Mouse (Mus musculus): ENCODE results near the gene Ing1.

- TF ChIP-seq CTCF (IDR thresholded peaks at IDR 0.05) (no peak), EP300 (IDR thresholded peaks at IDR 0.05) (no peak)
These were observed 39.1 kb upstream of the Ing1 start for GRCm38 (mm10) chr8:11516292-11516691.

Data from lung, postnatal 0 days (tissue).